Mouse (Mus musculus) embryo, embryonic 10.5 days (tissue): ENCODE results near the gene Mtrr.

Experiments used
- DNase-seq: peaks from one replicate; pipeline ENCODE4 v3.0.0-alpha.2; 2015; ENCODE audit warnings: low spot score

Gene Mtrr

GRCm38 (mm10) chr13:68568548-68568947 is 13.4 kb downstream of the Mtrr start:
- DNase-seq, result no peak

GRCm38 (mm10) chr13:68568110-68568509 is 13.8 kb downstream of the Mtrr start:
- DNase-seq, result no peak

GRCm38 (mm10) chr13:68553391-68553790 is 28.6 kb downstream of the Mtrr start:
- DNase-seq, result peak; percentile 54
